Mouse (Mus musculus): ENCODE measurements at regions not wholly inside any gene's neighbourhood (a gene's known extent, or its start where the extent isn't known, plus 50 kb on each side); places are given as distances from the start of the nearest gene placed in this dataset.

DNA sequence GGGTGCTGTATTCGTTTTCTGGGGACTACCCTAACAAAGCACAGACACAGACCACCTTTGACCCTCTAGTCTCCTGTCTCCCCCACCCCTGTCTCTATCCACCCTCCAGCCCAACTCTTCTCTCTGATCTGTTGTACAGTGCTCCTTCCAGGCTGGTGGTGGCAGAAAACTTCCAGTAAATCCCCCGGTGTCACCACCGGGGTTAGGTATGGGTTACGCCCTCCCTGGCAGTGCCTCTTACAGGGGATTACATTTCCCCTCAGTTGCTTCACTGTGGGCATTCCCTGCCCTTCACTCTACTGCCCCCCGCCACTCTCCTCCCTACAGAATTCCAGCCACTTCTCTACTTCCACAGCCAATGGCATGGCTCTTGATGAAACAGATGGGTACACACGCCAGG, 153.5 kb upstream of the Agap1 start:
- no peak for DNase-seq (ENCODE audit: extremely low spot score, low spot score)
- peaks cover 2% of the 10 kb centered on the region; the same call in 1 of the 2 replicates for H3K9me3 ChIP-seq
- no peaks in the 10 kb centered on the region for H3K36me3 ChIP-seq (replicated peaks)
- H3K4me1 ChIP-seq, result peaks cover 10% of the 10 kb centered on the region
- WGBS, result 88% methylated on average over 6 of the region's 6 CpGs
- 0 out of 2 replicates have a peak, but pooled peaks cover 4% of the 10 kb centered on the region for H3K27me3 ChIP-seq (ENCODE audit: poor library complexity, severe bottlenecking)
- no peak overlapping the region for H3K4me3 ChIP-seq
- H3K27ac ChIP-seq, result no peak overlapping the region

DNA sequence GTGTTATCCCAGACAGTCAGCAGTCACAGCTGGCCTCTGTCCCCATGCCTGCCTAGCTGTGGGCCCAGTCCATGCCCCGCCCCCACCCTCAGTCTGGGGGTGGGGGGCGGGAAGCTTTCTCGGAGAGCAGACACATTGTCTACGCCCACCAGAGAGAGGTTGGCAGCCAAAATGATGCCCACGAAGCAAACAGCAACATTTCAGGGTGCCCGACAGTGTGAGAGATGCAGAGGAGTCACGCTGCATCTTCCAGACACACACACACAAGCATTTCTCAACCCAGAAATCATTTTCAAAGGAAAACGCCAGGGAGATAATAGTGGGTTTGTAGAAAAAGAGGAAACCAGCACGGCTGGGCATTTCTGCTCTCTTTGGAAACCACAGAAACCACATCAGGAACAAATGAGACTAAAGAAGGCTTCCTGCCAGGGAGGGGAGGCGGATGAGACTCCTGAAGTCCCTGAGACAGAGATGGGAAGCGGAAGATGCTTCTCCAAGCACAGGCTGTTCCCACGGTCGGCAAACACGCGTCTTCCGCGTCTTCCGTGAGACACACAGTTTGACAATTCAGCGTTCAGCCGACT, 152.1 kb upstream of the Agap1 start:
- H3K36me3 ChIP-seq (replicated peaks), result no peaks in the 10 kb centered on the region
- 0 out of 2 replicates have a peak, but pooled peaks cover 4% of the 10 kb centered on the region for H3K27me3 ChIP-seq (ENCODE audit: poor library complexity, severe bottlenecking)
- H3K27ac ChIP-seq, result no peak overlapping the region
- peaks cover 10% of the 10 kb centered on the region for H3K4me1 ChIP-seq
- no peak overlapping the region for H3K4me3 ChIP-seq
- no peak for DNase-seq (ENCODE audit: extremely low spot score, low spot score)
- 76% methylated on average over 20 of the region's 20 CpGs for WGBS
- peaks cover 4% of the 10 kb centered on the region; the same call in 1 of the 2 replicates for H3K9me3 ChIP-seq

DNA sequence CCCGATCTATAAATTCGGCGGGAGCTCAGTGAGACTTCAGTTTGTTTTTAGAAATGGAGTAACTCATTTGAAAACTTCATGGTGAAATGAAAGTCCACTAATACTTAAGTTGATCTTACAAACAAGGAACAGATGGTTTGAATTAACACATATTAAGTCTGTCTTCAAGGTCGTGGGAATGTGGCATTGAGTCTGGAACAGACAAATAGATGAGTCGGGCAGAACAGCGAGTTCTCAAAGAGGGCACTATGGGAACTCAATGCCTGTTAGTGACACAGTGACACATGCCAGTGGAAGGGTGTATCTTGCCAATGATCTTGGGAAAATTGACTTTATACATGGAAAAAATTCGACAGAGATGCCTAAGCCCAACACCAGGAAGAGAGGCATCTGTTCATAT, 149.4 kb upstream of the Agap1 start:
- Histone ChIP-seq H3K27ac (no peak overlapping the region), H3K4me3 (no peak overlapping the region), H3K27me3 (ENCODE audit: poor library complexity, severe bottlenecking) (0 out of 2 replicates have a peak, but pooled peaks cover 10% of the 10 kb centered on the region), H3K4me1 (peaks cover 13% of the 10 kb centered on the region), H3K9me3 (peaks cover 4% of the 10 kb centered on the region; the same call in 1 of the 2 replicates), H3K36me3 (replicated peaks) (no peaks in the 10 kb centered on the region)
- peak; percentile 9 for DNase-seq (ENCODE audit: extremely low spot score, low spot score)
- WGBS, result 72% methylated on average over 7 of the region's 7 CpGs

DNA sequence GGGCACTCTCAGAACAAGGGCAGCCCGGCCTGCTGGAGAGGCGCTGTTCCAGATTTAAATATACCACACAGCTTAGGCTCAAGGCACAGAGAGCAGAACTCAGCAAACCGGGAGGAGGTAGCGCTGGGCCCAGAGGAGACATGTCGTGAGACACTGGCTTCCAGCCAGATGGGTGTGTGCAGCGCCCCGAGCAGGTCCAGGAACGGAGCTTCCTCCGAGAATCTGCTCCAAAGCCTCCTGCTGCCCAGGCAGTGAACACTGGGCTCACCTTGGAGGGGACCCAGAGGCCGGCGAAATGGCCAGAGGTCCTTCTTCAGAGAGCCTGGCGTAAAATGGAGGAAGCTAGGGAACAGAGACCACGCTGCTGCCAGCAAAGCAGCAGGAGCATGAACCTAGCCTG, 145.8 kb upstream of the Agap1 start:
- DNase-seq (ENCODE audit: extremely low spot score, low spot score), result peak; percentile 14
- 75% methylated on average over 13 of the region's 13 CpGs for WGBS
- Histone ChIP-seq H3K4me1 (peaks cover 9% of the 10 kb centered on the region), H3K36me3 (replicated peaks) (no peaks in the 10 kb centered on the region), H3K9me3 (peaks cover 4% of the 10 kb centered on the region; the same call in 1 of the 2 replicates), H3K27me3 (ENCODE audit: poor library complexity, severe bottlenecking) (0 out of 2 replicates have a peak, but pooled peaks cover 6% of the 10 kb centered on the region), H3K27ac (peak overlapping the region; percentile 17; the same call in 1 of the 2 replicates), H3K4me3 (no peak overlapping the region)

DNA sequence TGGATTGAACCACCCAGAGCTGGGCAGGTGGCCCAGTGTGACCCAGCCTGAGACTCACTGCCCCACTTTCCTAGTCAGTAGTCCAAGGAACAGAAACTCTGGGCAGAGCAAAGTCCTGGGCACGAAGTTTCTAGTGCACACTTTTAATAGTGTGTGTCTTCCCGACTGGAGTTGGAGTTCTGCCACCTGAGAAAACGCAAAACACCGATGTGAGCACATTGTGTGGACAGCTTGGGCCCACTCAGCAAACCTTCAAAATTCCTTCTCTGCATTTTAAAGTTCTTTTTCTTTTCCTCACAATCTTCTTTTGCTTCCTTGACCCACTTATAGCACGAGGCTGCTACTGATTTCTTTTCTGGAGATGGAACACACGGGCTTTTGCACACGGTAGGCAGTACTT, 141.5 kb upstream of the Agap1 start:
- Histone ChIP-seq H3K4me3 (no peak overlapping the region), H3K36me3 (replicated peaks) (no peaks in the 10 kb centered on the region), H3K27ac (no peak overlapping the region), H3K27me3 (ENCODE audit: poor library complexity, severe bottlenecking) (0 out of 2 replicates have a peak, but pooled peaks cover 10% of the 10 kb centered on the region), H3K4me1 (peaks cover 9% of the 10 kb centered on the region), H3K9me3 (no peaks in the 10 kb centered on the region)
- DNase-seq (ENCODE audit: extremely low spot score, low spot score), result peak; percentile 5
- 90% methylated on average over 7 of the region's 7 CpGs for WGBS

DNA sequence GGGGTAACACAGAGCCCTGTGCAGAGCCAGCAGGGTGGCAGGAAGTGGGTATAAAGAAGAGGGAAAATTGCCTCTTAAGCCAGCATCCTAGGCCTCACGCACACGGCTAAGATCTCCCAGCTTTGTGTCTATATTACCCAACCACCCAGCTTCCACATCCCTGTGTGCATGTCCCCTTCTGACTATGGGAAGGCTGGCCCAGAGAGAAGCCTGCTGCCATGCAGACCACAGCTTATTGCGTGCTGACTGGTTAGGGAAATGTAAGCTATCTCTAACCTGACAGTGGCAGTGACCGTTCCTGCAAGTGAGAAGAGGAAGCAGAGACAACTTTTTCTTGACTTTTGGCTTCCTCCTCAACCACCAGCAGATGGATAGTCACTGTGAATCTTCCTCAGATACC, 136.7 kb upstream of the Agap1 start:
- no peak overlapping the region for H3K27ac ChIP-seq
- no peaks in the 10 kb centered on the region for H3K9me3 ChIP-seq
- peak; percentile 7 for DNase-seq (ENCODE audit: extremely low spot score, low spot score)
- H3K4me1 ChIP-seq, result no peaks in the 10 kb centered on the region
- 96% methylated on average over 4 of the region's 4 CpGs for WGBS
- H3K27me3 ChIP-seq (ENCODE audit: poor library complexity, severe bottlenecking), result 0 out of 2 replicates have a peak, but pooled peaks cover 4% of the 10 kb centered on the region
- no peak overlapping the region for H3K4me3 ChIP-seq
- H3K36me3 ChIP-seq (replicated peaks), result no peaks in the 10 kb centered on the region

DNA sequence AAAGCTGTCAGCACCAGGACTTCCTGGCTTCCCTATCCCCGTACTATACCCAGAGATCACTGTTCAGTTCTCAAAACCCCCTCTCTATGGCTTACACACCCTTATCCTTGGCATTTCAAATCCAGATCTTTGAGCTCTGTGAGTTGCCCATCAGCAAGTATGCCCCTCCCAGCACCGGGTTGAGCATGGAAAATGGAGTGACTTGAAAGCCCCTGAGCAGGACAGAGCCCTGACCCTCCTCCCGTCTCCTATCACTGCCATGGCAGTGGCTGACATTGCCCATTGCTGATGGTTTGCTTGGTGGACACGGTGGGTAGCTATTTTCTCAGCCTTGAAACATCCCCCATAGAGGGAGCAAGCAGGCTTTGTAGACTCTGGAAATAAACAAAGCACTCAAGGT, 135.9 kb upstream of the Agap1 start:
- DNase-seq (ENCODE audit: extremely low spot score, low spot score), result no peak
- H3K27me3 ChIP-seq (ENCODE audit: poor library complexity, severe bottlenecking), result 0 out of 2 replicates have a peak, but pooled peaks cover 4% of the 10 kb centered on the region
- H3K4me1 ChIP-seq, result no peaks in the 10 kb centered on the region
- H3K27ac ChIP-seq, result no peak overlapping the region
- WGBS, result 81% methylated on average over 4 of the region's 4 CpGs
- H3K4me3 ChIP-seq, result no peak overlapping the region
- no peaks in the 10 kb centered on the region for H3K9me3 ChIP-seq
- no peaks in the 10 kb centered on the region for H3K36me3 ChIP-seq (replicated peaks)

DNA sequence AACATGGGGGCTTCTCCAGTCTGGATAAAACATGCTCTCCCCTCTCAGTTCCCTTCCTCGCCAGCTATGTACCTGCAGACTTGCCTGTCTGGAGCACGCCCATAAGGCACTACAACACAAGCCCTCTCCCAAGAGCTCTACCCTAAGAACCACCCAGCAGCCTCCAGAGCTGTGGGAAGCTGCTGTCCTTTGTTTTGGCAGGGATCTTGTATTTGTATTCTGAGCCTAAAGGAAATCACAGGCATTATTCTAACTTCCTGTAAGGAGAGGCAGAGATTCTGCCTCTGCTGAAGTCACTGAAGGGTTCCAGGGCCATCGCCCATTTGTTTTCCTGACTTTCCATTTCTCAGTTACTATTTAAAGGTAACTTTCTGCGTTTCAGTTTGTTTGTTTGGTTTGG, 132.0 kb upstream of the Agap1 start:
- 68% methylated on average over 4 of the region's 4 CpGs for WGBS
- Histone ChIP-seq H3K9me3 (no peaks in the 10 kb centered on the region), H3K27ac (no peak overlapping the region), H3K4me3 (no peak overlapping the region), H3K36me3 (replicated peaks) (no peaks in the 10 kb centered on the region), H3K27me3 (ENCODE audit: poor library complexity, severe bottlenecking) (no peaks in the 10 kb centered on the region), H3K4me1 (no peaks in the 10 kb centered on the region)
- no peak for DNase-seq (ENCODE audit: extremely low spot score, low spot score)

DNA sequence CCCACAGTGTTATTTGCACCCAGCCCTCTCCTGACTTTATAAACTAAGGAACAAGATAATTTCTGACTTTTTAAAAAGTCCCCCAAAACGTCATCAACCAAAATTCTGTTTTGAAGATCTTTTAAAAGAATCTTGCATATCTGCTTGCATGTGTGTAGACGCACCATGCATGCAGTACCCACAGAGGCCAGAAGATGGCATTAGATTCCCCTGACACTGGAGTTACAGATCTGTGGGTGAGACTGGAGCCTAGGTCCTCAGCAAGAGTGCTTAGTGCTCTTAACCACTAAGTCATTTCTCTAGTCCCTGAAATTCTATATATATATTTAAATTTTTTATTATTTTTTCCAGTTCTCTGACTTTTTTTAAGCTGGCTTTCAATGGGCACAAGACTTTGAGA, 131.5 kb upstream of the Agap1 start:
- no peak overlapping the region for H3K27ac ChIP-seq
- no peaks in the 10 kb centered on the region for H3K4me1 ChIP-seq
- DNase-seq (ENCODE audit: extremely low spot score, low spot score), result peak; percentile 66
- no peaks in the 10 kb centered on the region for H3K27me3 ChIP-seq (ENCODE audit: poor library complexity, severe bottlenecking)
- no peak overlapping the region for H3K4me3 ChIP-seq
- H3K36me3 ChIP-seq (replicated peaks), result no peaks in the 10 kb centered on the region
- H3K9me3 ChIP-seq, result no peaks in the 10 kb centered on the region
- WGBS, result 37% methylated on average over 2 of the region's 2 CpGs

DNA sequence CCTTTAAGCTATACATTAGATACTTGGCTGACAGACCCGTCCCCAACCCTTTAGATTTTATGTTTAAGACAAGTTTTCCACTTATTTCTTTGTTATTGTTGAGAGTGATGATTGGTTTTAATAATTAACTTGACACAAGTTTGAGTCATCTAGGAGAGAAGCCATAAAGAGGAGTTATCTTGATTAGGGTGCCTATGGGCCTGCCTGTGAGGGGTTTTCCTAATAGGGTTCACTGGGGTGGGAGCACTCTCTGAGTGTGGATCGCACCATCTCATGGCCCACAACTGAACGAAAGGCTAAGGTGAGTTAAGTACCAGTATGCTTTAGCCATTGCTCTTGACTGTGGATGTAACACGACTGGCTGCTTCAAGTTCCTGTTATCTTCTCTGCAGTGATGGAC, 123.3 kb upstream of the Agap1 start:
- peaks cover 9% of the 10 kb centered on the region for H3K4me1 ChIP-seq
- DNase-seq (ENCODE audit: extremely low spot score, low spot score), result no peak
- H3K27me3 ChIP-seq (ENCODE audit: poor library complexity, severe bottlenecking), result no peaks in the 10 kb centered on the region
- no peak overlapping the region for H3K4me3 ChIP-seq
- 92% methylated on average over 4 of the region's 4 CpGs for WGBS
- H3K36me3 ChIP-seq (replicated peaks), result no peaks in the 10 kb centered on the region
- H3K9me3 ChIP-seq, result no peaks in the 10 kb centered on the region
- H3K27ac ChIP-seq, result no peak overlapping the region

DNA sequence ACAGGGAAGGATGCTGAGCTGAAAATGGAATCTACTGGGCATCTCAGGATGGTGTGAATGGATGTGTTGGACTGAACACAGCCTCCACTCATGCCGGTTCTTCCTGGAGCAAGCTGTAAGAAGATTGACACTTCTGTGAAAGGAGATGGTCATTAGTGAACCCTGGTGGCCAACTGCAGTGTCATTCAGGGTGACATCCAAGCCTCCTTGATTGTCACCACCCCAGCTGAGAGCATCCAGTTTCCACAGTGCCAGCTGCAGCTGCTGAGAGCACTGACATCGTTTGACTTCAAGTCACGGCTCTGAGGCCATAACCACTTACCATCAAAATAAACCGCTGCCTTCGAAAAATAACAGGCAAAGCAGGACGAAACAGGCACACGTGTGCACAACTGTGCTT, 121.9 kb upstream of the Agap1 start:
- no peak for DNase-seq (ENCODE audit: extremely low spot score, low spot score)
- WGBS, result 66% methylated on average over 7 of the region's 7 CpGs

DNA sequence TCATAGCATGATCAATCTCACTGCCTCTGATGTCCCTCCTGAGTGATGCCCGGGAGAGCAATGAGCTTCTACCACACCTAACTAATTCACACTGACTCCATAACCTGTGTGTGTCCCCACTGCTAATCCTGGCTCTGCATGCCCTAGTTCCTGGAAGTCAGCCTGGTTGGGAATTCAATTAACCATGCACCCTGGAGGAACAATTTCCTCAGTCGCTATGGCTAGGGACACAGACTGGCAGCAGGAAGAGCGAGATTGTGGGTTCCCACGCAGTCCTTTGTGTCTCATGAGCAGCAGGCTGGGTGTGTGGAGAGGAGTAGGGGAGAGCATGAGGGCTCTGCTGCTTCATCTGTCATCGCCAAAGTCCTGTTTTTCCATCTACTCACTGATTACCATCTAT, 116.7 kb upstream of the Agap1 start:
- WGBS, result 85% methylated on average over 5 of the region's 5 CpGs
- no peaks in the 10 kb centered on the region for H3K9me3 ChIP-seq

More for the DNA sequence above, 121.9 kb upstream of the Agap1 start:
- Histone ChIP-seq H3K4me1 (peaks cover 9% of the 10 kb centered on the region), H3K4me3 (no peak overlapping the region), H3K27me3 (ENCODE audit: poor library complexity, severe bottlenecking) (no peaks in the 10 kb centered on the region), H3K36me3 (replicated peaks) (no peaks in the 10 kb centered on the region), H3K9me3 (no peaks in the 10 kb centered on the region), H3K27ac (no peak overlapping the region)

DNA sequence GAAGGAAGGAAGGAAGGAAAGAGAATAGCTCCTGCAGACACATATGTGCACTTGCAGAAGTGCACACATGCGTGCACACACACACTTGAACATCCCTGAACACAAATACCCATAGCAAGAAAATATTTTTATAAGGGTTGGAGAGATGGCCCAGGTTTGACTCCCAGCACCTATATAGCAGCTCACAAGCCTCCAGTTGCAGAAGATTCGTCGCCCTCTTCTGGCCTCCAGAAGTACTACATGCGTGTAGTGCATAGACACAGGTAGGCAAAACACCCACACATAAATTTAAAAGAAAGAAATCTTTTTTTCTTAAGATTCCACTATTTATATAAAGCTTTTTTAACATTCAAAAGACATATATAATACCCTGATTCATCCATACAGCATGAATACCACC, 111.8 kb upstream of the Agap1 start:
- no peak for DNase-seq (ENCODE audit: extremely low spot score, low spot score)
- Histone ChIP-seq H3K4me3 (no peak overlapping the region), H3K27ac (no peak overlapping the region), H3K4me1 (peaks cover 19% of the 10 kb centered on the region), H3K36me3 (replicated peaks) (no peaks in the 10 kb centered on the region), H3K9me3 (no peaks in the 10 kb centered on the region), H3K27me3 (ENCODE audit: poor library complexity, severe bottlenecking) (no peaks in the 10 kb centered on the region)
- 41% methylated on average over 4 of the region's 4 CpGs for WGBS

More for the DNA sequence above, 116.7 kb upstream of the Agap1 start:
- Histone ChIP-seq H3K4me3 (no peak overlapping the region), H3K27me3 (ENCODE audit: poor library complexity, severe bottlenecking) (no peaks in the 10 kb centered on the region), H3K4me1 (peaks cover 22% of the 10 kb centered on the region), H3K36me3 (replicated peaks) (no peaks in the 10 kb centered on the region), H3K27ac (no peak overlapping the region)
- no peak for DNase-seq (ENCODE audit: extremely low spot score, low spot score)
